Mouse (Mus musculus): ENCODE measurements at regions not wholly inside any gene's neighbourhood (a gene's known extent, or its start where the extent isn't known, plus 50 kb on each side); places are given as distances from the start of the nearest gene placed in this dataset.

GRCm38 (mm10) chr17:63798381-63798780, 64.5 kb upstream of the Fer start:
- no peak for DNase-seq (ENCODE audit: low spot score in 2 of 2)

- no peak for DNase-seq (ENCODE audit: low spot score in 2 of 2)
These were observed 63.8 kb upstream of the Fer start for GRCm38 (mm10) chr17:63798961-63799531.

- DNase-seq (ENCODE audit: low spot score in 2 of 2) = no peak
These were observed 61.5 kb upstream of the Fer start for GRCm38 (mm10) chr17:63801411-63801810.

GRCm38 (mm10) chr17:63802846-63803245, 60.0 kb upstream of the Fer start:
- DNase-seq (ENCODE audit: low spot score in 2 of 2) = no peak

GRCm38 (mm10) chr17:63803599-63803998, 59.3 kb upstream of the Fer start:
- DNase-seq (ENCODE audit: low spot score in 2 of 2) = peak; percentile 58 to 72

GRCm38 (mm10) chr17:63804416-63804815, 58.4 kb upstream of the Fer start:
- DNase-seq (ENCODE audit: low spot score in 2 of 2) = no peak

GRCm38 (mm10) chr17:63806360-63806759, 56.5 kb upstream of the Fer start:
- no peak for DNase-seq (ENCODE audit: low spot score in 2 of 2)

- no peak for DNase-seq (ENCODE audit: low spot score in 2 of 2)
These were observed 55.2 kb upstream of the Fer start for GRCm38 (mm10) chr17:63807590-63808228.

- no peak for DNase-seq (ENCODE audit: low spot score in 2 of 2)
These were observed 54.1 kb upstream of the Fer start for GRCm38 (mm10) chr17:63808756-63809155.

GRCm38 (mm10) chr17:63811246-63811785, 51.5 kb upstream of the Fer start:
- no peak for DNase-seq (ENCODE audit: low spot score in 2 of 2)

GRCm38 (mm10) chr17:63812586-63812985, 50.3 kb upstream of the Fer start:
- DNase-seq (ENCODE audit: low spot score in 2 of 2) = no peak
